Mouse (Mus musculus): ENCODE data around the gene Usf3. TPM values are rescaled to one million over a fixed set of nuclear protein-coding genes. Genes with fewer than 3 reads are reported as not detected.

Gene Usf3
- polyA plus RNA-seq, 1 experiment from 2014 or later, result 2.3 TPM

GRCm38 (mm10) chr16:44269578-44269977 is 96.5 kb downstream of the Usf3 start:
- Histone ChIP-seq H3K4me3 (ENCODE audit: low read depth, low read length) (no peak overlapping the region), H3K9me3 (ENCODE audit: control insufficient read depth) (no peaks in the 10 kb centered on the region), H3K27me3 (replicated peaks; ENCODE audit: control insufficient read depth, insufficient read depth, low read length) (no peaks in the 10 kb centered on the region), H3K27ac (ENCODE audit: low read depth, low read length) (no peak overlapping the region), H3K4me2 (replicated peaks; ENCODE audit: low read depth) (no peak overlapping the region), H3K4me1 (replicated peaks; ENCODE audit: control insufficient read depth, insufficient read depth, low read length) (no peaks in the 10 kb centered on the region), H3K36me3 (ENCODE audit: control insufficient read depth, insufficient read depth) (no peaks in the 10 kb centered on the region), H3K9ac (ENCODE audit: low read depth, low read length) (no peak overlapping the region)
- no peak for TF ChIP-seq CTCF (IDR thresholded peaks at IDR 0.05; ENCODE audit: low read depth)
- 72% methylated on average over 6 of the region's 6 CpGs for WGBS
- ATAC-seq, result no peak

GRCm38 (mm10) chr16:44270606-44271005 is 97.6 kb downstream of the Usf3 start:
- Histone ChIP-seq H3K4me1 (replicated peaks; ENCODE audit: control insufficient read depth, insufficient read depth, low read length) (no peaks in the 10 kb centered on the region), H3K36me3 (ENCODE audit: control insufficient read depth, insufficient read depth) (no peaks in the 10 kb centered on the region), H3K4me3 (ENCODE audit: low read depth, low read length) (no peak overlapping the region), H3K27ac (ENCODE audit: low read depth, low read length) (no peak overlapping the region), H3K4me2 (replicated peaks; ENCODE audit: low read depth) (no peak overlapping the region), H3K9ac (ENCODE audit: low read depth, low read length) (no peak overlapping the region), H3K27me3 (replicated peaks; ENCODE audit: control insufficient read depth, insufficient read depth, low read length) (no peaks in the 10 kb centered on the region), H3K9me3 (ENCODE audit: control insufficient read depth) (no peaks in the 10 kb centered on the region)
- no peak for TF ChIP-seq CTCF (IDR thresholded peaks at IDR 0.05; ENCODE audit: low read depth)
- WGBS, result 41% methylated on average over 5 of the region's 5 CpGs
- ATAC-seq, result no peak

GRCm38 (mm10) chr16:44271371-44272038 is 98.5 kb downstream of the Usf3 start:
- no peak overlapping the region for H3K27ac ChIP-seq (ENCODE audit: low read depth, low read length)
- H3K4me3 ChIP-seq (ENCODE audit: low read depth, low read length), result no peak overlapping the region
- H3K4me1 ChIP-seq (replicated peaks; ENCODE audit: control insufficient read depth, insufficient read depth, low read length), result no peaks in the 10 kb centered on the region
- TF ChIP-seq CTCF (IDR thresholded peaks at IDR 0.05; ENCODE audit: low read depth), result no peak
- no peak for ATAC-seq
- H3K27me3 ChIP-seq (replicated peaks; ENCODE audit: control insufficient read depth, insufficient read depth, low read length), result no peaks in the 10 kb centered on the region
- no peak overlapping the region for H3K9ac ChIP-seq (ENCODE audit: low read depth, low read length)
- no peaks in the 10 kb centered on the region for H3K9me3 ChIP-seq (ENCODE audit: control insufficient read depth)
- 73% methylated on average over 9 of the region's 9 CpGs for WGBS
- no peak overlapping the region for H3K4me2 ChIP-seq (replicated peaks; ENCODE audit: low read depth)
- H3K36me3 ChIP-seq (ENCODE audit: control insufficient read depth, insufficient read depth), result no peaks in the 10 kb centered on the region

Other genes with a start within 250 kb of the Usf3 start
- gene Qtrt2, start 246.4 kb upstream of the Usf3 start, polyA plus RNA-seq (2015; fragmentation: Nextera tagmentation; extraction: Ambion mirVana), result 5.8 and 7.0 TPM in 2 replicates
- gene Zdhhc23, start 193.5 kb upstream of the Usf3 start, polyA plus RNA-seq (2015; fragmentation: Nextera tagmentation; extraction: Ambion mirVana), result 2.0 and 2.6 TPM in 2 replicates
- gene Gramd1c, start 109.9 kb upstream of the Usf3 start, polyA plus RNA-seq (2015; fragmentation: Nextera tagmentation; extraction: Ambion mirVana), result 7.0 and 7.6 TPM in 2 replicates
- 60.7 and 62.6 TPM in 2 replicates for gene Atp6v1a, start 33.5 kb upstream of the Usf3 start, polyA plus RNA-seq (2015; fragmentation: Nextera tagmentation; extraction: Ambion mirVana)
- gene Naa50, start 33.4 kb upstream of the Usf3 start, polyA plus RNA-seq (2015; fragmentation: Nextera tagmentation; extraction: Ambion mirVana), result 38.6 and 40.1 TPM in 2 replicates
- gene Sidt1, start 159.9 kb downstream of the Usf3 start, polyA plus RNA-seq (2015; fragmentation: Nextera tagmentation; extraction: Ambion mirVana), result 1.1 and 1.2 TPM in 2 replicates
- 4.2 and 4.7 TPM in 2 replicates for gene Spice1, start 173.9 kb downstream of the Usf3 start, polyA plus RNA-seq (2015; fragmentation: Nextera tagmentation; extraction: Ambion mirVana)
- not detected in 2 replicates for gene Cfap44, start 221.6 kb downstream of the Usf3 start, polyA plus RNA-seq (2015; fragmentation: Nextera tagmentation; extraction: Ambion mirVana)